Mouse (Mus musculus) cerebellum, adult (tissue): ENCODE results near the gene Skint4.

ENCODE experiments used
- ATAC-seq: cut with Nextera tagmentation; 2 replicates; pipeline ENCODE4 v1.9.2; 2017; ENCODE audit warnings: mild to moderate bottlenecking, moderate library complexity, mixed read lengths; ENCODE audit not compliant: insufficient number of reproducible peaks, low FRiP score, low TSS enrichment

Skint4 gene

DNA sequence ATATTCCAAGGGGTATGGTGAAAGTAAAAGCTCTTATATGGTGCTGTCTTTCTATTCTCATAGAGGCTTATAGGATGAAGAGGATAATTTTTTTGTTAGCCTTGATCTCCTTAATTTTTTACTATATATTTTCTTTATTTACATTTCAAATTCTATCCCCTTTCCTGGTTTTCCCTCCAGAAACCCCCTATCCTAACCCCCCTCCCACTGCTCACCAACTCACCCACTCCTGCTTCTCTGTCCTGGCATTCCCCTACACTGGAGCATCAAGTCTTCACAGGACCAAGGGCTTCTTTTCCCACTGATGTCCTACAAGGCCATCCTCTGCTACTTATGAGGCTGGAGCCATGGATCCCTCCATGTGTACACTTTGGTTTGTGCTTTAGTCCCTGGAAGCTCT is at the start of gene Skint4:
Gene Skint4, plus strand, starts transcription at position 301 of the 400 bp plus-strand sequence.
- ATAC-seq: no peak
